Mouse (Mus musculus) kidney, postnatal 14 days (tissue): ENCODE measurements around the gene Sfxn3.

Experiments used
- DNase-seq: peaks from one replicate; pipeline ENCODE4 v3.0.0; 2022; ENCODE audit warnings: mixed read lengths

Gene Sfxn3

DNA sequence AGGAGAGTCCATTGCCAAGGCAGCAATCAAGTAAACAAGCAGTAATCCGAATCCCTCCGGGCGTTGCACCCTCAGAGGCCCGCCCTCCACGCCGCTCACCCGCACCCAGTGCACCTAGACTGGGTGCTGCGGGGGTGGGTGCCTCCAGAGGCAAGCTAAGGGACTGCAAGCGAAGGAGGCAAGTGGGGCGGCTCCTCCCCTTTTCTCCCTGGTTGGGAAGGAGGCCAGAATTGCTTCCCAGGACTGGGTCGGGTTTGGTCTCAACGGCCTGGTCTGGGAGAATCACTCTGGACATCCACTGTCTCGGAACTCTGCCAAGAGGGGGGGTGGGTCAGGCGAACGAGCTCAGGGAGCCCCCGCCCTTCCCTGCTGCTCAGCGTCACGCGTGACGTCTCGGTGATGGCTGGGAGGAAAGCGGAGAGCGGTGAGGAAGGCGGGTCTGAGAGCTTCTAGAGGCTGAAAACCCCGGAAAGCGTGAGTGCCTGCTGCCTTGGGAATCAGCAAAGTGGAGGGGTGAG lies at the start of gene Sfxn3:
Sfxn3 (plus strand) TSS at position 87 of the 518 bp plus-strand sequence.
- peak; percentile 96 for DNase-seq

DNA sequence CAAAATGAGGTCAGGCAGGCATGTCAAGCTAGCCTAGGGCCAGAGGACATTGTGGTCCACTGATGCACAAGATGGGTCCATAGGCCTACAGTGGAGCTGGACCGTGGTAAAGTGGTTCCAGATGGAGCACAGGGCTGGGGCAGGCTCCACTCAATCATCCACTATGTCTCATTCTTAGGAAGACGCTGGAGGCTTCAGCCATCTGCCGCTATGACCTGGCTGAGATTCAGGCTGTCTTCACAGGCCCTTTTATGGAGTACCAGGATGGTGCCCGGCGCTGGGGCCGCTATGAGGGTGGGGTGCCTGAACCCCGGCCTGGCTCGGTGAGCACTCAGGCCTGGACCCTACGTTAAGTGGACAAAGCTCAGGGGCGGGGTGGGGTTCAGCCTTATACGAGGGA lies 49.5 kb upstream of the Sfxn3 start:
- no peak for DNase-seq

DNA sequence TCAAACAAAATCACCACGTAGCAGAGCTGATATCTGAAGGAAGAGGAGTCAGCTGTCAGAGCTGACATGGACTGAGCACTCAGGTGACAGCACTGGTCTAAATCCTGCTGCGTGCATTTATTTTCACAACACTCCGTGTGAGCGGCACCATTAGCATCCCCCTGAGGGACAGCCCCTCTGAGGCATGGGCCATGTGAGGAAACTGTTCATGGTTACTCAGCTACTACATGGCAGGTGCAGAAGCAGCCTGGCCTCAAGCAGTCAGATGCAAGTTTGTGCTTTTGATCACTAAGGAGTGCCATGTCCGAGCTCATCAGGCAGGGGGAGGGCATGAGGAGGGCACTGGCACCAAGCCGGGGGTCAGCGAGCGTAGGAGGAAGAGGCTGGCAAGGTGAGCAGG lies 47.7 kb upstream of the Sfxn3 start:
- DNase-seq: no peak

DNA sequence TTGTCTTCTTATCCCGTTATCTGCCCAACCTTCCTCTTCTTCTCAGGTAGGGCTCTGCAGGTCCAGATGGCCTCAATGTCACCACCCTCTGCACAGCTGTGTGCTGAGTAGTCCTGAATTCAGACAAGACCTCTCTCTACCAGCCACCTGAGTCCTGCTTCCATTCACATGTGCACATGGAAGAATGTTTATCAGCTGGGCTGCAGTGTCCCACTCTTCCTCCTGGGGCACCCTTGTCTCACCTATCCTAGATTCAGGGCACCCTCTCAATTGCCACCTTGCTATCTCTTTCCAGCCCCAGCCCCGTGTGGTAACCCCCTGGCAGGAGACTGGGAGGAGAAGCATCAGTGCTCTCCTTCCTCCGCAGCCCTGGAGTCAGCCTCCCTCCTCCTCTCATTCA lies 45.0 kb upstream of the Sfxn3 start:
- no peak for DNase-seq

DNA sequence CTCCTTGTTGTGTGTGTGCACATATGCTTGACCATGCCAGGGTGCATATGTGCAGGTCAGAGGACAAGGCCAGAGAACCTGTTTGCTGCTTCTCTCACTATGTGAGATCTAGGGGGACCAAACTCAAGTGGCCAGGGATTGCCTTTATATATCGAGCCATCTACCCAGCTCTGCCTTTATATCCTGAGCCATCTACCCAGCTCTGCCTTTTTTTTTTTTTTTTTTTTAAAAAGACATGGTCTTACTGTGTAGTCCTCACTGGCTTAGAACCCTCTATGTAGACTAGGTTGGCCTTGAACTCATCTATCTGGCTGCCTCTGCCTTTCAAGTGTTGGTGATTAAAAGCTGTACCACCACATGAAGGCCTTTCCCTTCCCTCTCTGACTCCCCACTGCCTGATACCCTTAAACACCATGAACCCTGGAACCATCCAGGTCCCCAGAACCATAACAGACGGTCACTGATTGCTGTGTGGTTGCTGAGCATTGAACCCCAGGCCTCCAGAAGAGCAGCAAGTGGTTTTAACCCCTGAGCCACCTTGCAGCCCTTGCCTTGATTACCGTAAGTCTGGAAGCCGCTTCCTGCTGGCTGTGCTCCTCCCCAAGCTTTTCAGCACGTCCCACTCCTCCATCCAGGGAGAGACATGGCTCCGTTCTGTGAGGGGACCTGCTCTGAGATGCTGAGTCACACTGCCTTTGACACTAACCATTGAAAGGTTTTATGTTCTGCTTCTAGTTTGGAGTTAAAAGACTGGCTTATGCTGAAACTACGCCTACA lies 43.4 kb upstream of the Sfxn3 start:
- DNase-seq: no peak

DNA sequence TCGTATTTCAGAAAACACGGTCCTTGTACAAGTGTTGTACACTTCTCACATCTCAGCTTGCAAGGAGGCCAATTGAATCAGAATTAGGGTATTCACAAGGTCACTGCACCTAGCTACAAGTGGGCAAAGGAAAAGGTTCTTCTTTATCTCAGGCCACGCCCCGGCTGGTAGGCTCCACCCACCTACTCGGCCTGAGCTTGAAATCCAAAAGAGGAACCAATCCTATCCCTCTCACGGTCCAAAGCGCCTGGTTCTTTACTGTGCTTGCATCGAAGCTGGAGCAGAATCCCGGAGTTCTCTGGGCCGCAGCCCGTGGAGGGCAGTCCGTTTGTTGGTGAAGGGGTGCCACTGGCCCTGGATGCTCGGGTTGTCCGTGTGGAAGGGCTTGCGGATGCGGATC lies 41.9 kb upstream of the Sfxn3 start, which contains the start of gene Twnk:
Twnk (plus strand) TSS at position 220 of the 400 bp plus-strand sequence.
- DNase-seq: peak; percentile 72

DNA sequence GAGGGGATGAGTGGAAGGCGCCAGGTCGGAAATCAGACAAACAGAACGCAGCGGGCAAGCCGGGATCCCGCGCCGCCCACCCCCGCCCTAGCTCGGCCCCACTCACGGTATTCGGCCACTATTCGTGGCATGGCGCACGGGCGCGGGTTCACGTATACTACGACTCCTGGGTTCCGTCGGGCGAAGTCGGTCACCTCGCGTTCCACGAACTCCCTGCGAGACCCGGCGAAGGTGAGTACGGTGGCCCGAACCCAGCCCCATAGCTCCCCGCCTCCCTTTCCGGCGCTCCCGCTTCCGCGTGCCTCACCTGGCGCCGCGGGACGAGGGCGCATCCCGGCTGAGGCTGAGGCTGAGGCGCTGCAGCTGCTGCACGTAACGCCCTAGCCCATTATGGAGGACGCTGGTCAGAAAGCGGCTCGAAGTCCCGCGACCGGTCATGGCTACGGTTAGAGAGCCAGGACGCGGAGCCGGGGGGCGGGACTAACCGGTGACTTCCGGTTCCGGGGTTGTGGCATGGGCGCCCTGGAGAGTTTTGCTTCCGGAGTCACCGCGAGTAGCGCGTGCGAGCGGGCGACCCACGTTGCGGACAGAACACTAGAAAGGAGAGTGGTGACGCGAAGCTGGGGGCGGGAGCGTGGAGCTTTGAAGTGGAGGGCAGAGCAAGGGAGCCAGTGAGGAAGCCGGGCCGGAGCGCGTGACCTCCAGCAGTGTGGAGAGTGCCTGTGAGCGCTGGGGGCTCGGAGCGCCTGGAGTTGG lies 41.2 kb upstream of the Sfxn3 start, which contains the start of gene Mrpl43:
Mrpl43 (minus strand) TSS at position 486 of the 756 bp plus-strand sequence.
- DNase-seq: peak; percentile 96

DNA sequence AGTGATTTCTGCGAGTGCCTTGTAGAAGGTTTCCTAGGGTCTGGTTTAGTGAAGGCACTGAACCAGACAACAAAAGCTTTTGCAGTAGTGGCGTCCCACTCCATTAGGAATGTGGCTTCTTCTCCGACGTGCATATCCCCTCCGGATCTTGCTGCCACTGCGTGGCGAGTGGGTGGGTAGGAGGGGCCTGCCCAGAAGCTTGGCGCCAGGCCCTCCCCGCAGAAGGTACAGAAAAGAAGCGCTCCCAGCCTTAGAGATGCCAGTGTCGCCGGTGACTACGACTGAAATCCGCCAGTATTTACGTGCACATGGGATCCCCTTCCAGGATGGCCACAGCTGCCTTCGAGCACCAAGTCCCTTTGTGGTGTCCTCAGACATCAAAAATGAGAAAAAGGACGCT lies 40.3 kb upstream of the Sfxn3 start:
- DNase-seq: no peak

DNA sequence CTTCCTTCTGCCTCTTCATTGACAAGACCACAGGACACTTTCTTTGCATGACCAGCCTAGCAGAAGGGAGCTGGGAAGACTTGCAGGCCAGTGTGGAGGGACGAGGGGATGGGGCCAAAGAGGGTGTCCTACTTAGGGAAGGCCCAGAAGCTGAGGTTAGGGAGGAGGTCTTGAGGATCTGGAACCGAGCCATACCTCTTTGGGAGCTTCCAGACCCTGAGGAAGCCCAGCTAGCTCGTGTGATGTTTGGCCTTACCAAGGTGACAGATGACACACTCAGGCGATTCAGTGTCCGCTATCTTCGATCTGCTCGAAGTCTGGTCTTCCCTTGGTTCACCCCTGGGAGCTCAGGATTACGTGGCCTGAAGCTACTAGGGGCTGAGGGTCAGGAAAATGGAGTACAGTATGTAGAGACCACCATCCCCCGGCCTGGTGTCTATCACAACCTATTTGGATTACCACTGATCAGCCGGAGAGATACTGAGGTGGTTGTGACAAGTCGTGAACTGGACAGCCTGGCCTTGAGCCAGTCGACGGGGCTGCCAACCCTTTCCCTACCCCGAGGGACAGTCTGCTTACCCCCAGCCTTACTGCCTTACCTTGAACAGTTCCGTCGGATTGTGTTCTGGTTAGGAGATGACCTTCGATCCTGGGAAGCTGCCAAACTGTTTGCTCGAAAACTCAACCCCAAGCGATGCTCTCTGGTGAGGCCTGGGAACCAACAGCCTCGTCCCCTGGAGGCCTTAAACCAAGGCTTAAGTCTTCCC lies 39.7 kb upstream of the Sfxn3 start:
- peak; percentile 79 for DNase-seq

DNA sequence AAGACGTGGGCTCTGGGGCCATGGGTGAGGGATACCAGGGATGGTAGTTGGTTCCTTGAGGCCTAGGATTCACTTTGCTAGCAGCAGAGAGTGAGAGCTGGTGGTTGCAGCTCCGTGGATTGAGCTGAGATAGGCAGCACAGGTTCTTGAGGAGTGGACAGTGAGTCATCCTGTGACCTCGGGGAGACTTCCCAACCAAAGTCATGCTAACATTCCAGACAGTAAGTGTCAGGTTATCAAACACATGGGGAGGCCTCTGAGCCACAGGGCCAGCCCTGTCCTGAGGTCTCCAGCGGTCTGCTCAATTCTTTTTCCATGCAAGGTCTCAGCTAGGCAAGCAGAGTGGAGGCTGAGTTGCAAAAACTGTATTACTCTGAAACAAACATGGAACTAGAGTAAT lies 36.7 kb upstream of the Sfxn3 start:
- DNase-seq: no peak

DNA sequence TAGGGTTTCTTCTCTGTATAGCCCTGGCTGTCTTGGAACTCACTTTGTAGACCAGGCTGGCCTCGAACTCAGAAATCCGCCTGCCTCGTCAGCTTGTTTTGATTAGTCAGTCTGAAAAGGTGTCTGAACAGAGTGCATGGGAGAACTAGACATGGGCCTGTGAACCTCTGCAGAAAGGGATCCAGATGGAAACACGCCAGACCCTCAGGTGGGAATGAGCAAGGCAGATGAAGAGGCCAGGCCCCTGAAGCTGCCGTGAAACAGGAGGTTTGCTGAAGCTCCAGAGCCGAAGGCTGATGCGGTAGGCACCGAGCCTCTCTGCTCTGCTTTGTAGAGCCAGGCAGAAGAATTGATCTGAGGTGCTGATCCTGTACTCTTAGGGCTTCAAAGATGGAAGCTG lies 35.1 kb upstream of the Sfxn3 start:
- no peak for DNase-seq

DNA sequence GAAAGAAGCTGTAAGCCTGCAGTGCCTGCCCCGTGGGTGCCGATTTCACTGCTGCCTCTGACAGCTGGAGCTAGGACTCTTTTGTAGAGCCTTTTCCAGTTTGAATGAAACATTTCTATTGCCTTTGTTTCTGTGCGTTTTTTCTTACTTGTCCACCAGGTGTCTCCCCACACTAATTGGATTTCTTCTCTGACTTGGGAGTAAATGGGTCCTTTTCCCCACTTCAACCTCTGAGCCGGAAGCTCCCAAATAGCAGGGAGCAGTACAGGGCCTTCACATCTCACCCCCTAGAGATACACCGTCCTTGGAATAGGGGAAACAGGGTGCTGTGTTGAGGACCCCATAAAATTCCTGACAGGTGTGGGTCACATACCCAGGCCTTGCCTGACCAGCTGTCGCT lies 34.7 kb upstream of the Sfxn3 start:
- DNase-seq: no peak

DNA sequence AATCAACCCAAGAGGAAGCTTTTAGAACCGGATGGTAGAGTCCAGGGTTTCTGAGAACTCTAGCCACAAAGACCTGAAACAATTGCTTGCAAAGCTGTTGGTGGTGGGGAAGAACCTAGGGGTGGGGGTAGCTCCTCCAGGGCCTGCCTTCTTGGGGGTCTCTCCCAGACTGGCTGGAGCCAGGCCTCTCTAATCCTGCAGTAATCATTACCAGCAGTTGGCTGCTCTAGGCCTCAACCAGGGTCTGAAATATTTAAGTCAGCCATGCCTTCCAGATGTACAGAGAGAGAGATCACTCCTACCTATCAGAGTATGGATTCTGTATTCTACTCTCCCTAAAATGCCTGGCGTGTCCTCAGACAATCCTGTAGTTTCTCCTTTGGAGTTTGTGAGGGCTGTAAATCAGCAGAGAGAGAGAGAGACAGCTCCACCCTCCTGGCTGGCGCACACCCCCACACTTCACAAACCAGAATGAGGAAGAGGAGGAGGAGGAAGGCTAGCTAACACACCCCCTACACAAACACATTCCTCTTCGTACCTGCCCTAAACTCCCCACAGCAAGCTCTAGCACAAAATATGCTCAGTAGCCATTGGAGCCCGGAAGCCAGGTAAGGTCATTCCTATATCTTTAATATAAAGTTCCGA lies 33.6 kb upstream of the Sfxn3 start:
- DNase-seq: no peak

DNA sequence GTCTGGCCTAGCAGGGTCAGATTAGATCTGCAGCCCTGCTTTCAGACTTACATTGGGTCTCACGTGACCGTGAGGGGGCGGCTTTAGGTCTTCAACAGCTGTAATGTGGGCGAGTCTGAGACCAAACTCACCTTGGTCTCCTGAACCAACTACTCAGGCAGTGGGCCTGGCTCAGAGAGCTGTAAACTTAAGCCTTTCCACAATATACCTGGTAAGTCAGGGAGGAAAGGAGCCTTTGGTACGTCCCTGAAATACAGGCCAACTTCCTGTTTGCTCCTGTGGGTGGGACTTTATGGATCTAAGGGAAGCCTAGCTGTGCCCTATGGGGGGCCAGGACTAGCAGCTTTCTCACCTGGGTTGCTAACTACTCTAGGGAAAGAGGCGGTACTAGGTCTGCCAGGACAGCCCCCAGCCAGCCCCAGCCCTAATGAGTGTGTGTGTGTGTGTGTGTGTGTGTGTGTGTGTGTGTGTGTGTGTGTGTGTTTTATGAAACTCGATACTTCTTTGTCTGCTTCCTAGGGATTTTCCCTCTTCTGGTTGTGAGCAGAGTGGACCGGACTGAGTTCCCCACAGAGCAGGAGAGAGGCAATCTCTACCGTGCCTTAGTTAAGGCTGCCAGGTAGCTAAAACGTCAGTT lies 32.9 kb upstream of the Sfxn3 start, which contains the start of gene Lzts2:
Lzts2 (plus strand) TSS at position 80 of the 637 bp plus-strand sequence.
- no peak for DNase-seq

DNA sequence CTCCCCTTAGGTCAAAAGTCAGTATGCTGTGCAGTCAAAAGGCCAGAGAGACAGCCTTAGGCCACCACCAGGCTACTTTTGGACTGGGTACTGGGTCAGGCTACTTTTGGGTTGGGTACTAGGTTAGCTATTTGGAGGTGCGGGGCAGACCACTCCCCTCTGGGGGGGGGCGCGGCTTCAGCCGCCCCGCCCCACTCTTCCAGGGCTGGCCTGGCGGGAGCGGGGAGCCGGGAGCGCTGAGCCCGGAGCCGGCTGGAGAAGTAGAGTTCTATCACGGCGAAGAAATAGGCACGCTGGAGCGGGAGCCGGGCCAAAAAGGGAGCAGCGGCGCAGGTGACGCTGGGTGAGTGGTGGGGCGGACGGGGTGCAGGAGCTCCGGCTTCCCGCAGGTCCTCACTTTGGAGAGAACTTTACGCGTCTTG lies 32.3 kb upstream of the Sfxn3 start:
- DNase-seq: peak; percentile 89

DNA sequence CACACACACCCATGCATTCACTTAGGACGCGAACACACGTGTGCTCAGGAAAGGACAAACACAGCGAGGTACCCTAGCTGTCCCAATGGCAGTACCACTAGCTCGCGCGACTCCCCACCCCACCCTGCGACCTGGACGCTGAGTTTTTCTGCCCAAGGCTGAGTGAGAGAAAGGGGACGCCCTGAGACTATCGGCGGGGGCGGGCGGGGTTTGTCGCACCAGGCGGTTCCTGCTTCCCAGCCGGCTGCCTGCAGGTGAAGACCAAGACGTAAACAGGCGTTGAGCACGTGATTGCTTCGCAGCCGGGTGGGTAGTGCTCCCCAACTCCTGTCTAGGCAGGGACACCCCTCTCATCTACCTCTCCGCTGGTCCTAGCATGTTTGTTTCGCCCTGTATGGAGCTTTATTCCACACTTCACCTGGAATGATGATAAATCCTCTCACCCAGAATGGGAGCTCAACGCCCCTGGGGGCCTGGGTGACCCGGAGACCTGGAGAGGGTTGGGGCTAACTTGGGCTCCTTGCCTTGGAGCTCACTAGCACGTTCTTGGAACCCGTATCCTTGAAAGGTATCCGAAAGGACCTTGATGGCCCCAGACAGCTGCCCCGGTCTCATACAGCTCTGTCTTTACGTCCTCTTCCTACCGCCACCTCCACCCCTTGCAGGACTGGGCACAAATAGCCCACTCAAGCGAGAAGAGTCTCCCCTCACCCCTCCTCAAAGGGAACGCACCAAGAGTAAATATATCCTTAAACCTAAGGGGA lies 31.6 kb upstream of the Sfxn3 start:
- DNase-seq: peak; percentile 77

DNA sequence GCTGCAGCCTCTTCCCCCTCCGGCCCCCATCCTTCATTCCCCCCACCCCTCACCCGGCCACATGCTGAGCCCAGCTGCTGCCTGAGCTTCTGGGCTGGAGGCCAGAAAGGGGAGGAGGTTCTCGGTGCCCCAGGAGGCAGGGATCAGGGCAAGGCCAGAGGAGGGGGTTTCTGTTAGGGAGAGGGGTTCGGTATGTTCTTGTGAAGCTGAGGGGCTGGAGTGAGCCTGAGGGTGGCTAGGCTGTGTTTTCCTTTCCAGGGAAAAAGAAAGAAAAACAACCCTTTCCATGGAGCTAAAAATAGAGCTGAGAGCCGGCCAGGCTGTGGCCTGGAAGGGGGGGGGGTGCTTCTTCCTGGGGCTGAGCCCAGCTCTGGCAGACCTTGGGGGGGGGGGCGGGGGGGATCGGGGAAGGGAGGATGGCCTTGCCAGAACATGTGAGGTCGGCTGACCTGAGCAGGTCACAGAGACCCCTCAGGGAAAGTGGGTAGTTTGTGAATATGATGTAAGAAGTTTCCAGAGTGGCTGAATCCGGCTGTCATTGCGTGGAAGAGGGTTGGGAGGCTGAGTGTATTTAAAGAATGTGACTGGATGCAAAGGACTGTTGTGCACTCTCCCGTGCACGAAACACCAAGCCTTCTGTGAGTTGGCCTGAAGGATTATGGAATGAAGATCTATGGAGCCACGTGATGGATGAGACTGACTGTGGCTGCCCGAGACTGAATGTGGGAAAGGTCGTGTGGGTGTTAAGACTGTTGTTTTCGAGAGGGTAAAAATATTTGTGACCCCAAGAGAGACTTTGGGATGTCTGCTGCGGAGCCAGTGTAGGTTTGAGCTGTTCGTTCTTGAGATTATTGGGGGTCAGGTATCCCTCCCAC lies 30.7 kb upstream of the Sfxn3 start:
- peak; percentile 93 for DNase-seq

DNA sequence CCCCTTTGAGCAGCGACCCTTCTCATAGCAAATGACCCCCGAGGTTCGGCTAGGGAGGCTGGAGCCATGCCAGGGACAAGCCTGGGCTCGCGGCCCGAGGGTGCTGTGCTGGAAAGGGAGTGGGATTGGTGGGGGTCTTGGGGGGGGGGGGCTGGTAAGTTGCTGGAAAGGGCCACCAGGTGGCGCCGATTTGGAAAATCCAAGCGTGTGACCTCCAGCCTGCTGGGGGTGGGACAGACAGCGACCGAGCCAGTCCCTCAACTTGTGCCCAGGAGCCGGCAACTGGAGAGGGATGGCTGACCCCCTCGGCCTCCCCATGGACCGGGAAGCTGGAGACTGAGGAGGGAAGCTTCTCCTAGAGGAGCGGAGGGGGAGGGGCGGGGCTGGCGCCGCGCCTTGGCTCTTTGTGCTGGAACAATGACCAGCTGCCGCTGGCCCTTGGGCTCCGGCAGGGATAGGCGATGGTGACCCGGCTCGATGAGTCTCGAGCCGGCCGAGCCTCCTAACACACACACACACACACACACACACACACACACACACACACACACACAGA lies 30.0 kb upstream of the Sfxn3 start:
- peak; percentile 93 for DNase-seq

DNA sequence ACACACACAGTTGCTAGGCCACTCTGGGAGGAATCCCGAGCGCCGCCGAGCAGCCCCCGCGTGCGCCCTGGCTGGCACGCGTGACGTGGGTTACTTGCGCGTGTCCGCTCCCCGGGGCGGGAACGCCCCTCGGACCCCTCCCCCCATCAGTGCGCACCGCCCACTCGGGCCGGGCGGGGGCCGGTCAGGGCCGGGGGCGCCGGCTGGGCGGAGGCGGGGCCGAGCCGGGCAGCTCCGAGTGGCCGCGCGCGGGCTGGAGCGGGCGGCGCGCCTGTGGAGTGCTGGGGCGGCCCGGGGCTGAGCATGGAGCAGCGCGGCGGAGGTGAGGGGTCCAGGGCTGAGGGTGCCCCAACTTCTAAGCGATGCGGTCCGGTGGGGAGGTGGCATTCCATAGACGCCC lies 29.4 kb upstream of the Sfxn3 start:
- peak; percentile 95 for DNase-seq

DNA sequence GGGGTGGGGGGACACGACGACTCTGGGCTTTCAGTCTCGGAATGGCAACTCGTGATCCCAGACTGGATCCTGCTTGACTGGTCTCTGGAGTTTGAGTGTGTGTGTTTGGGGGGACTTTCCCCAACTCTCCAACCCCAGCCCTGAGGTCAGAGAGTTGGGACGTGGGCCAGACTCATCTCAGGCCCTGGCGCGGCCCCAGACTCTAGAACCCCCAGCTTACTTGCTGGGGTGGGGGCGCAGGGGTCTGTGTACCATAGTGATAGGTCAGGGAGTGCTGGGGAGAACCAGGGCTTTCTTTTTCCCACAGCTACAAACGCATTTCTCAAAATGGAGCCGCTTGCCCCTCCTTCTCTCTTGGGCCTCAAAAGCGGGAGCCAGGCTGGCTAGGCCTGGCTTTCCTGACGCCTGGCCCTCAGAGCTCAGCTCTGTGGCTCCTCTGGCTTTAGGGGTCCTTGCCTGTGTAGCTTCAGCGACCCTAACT lies 28.9 kb upstream of the Sfxn3 start:
- DNase-seq: no peak
